8 mouse cellular contexts compared by ENCODE assay signal in genomic region chrX:94233936-94234531, GRCm38 (mm10). TPM values are rescaled to one million over a fixed set of nuclear protein-coding genes. Genes with fewer than 3 reads are reported as not detected.
DNase-seq lines count a peak whose midpoint lies in the region; ATAC-seq lines count a peak whose summit lies in the region.

No protein-coding gene starts in this region.

- H3K27me3 ChIP-seq in neural tube, embryonic 11.5 days (ENCODE audit: control insufficient read depth, insufficient read depth, low read length): peaks cover 20% of the 10 kb centered on the region
- peaks cover 69% of the 10 kb centered on the region for H3K27me3 ChIP-seq in embryonic facial prominence, embryonic 13.5 days
- H3K27me3 ChIP-seq in neural tube, embryonic 12.5 days (replicated peaks): peaks cover 22% of the 10 kb centered on the region

- peak overlapping the region; percentile 83 for H3K27ac ChIP-seq in neural tube, embryonic 11.5 days (ENCODE audit: low read depth, low read length)
- H3K27ac ChIP-seq in embryonic facial prominence, embryonic 13.5 days: peak overlapping the region; percentile 85
- H3K27ac ChIP-seq in neural tube, embryonic 12.5 days: peak overlapping the region; percentile 53; the same call in 1 of the 2 replicates

- peak overlapping the region; percentile 33 for H3K4me2 ChIP-seq in neural tube, embryonic 11.5 days (ENCODE audit: low read depth)
- peak overlapping the region; percentile 57 for H3K4me2 ChIP-seq in embryonic facial prominence, embryonic 13.5 days
- H3K4me2 ChIP-seq in neural tube, embryonic 12.5 days (replicated peaks): peak overlapping the region; percentile 57

- 18% methylated on average over 24 of the region's 25 CpGs for WGBS in neural tube, embryonic 11.5 days
- 18% methylated on average over 25 of the region's 25 CpGs for WGBS in embryonic facial prominence, embryonic 13.5 days
- WGBS in large intestine, adult 2 months: 10% methylated on average over 25 of the region's 25 CpGs
- WGBS in neural tube, embryonic 12.5 days: 11% methylated on average over 25 of the region's 25 CpGs

- H3K36me3 ChIP-seq in neural tube, embryonic 11.5 days (ENCODE audit: control insufficient read depth, insufficient read depth, low read length): no peaks in the 10 kb centered on the region
- no peaks in the 10 kb centered on the region for H3K36me3 ChIP-seq in embryonic facial prominence, embryonic 13.5 days
- no peaks in the 10 kb centered on the region for H3K36me3 ChIP-seq in neural tube, embryonic 12.5 days

- peak overlapping the region; percentile 73 for H3K9ac ChIP-seq in neural tube, embryonic 11.5 days (ENCODE audit: low read length)
- H3K9ac ChIP-seq in embryonic facial prominence, embryonic 13.5 days: peak overlapping the region; percentile 82
- H3K9ac ChIP-seq in neural tube, embryonic 12.5 days: peak overlapping the region; percentile 66

- no peaks in the 10 kb centered on the region for H3K4me1 ChIP-seq in neural tube, embryonic 11.5 days (ENCODE audit: control insufficient read depth, insufficient read depth, low read length)
- no peaks in the 10 kb centered on the region for H3K4me1 ChIP-seq in embryonic facial prominence, embryonic 13.5 days
- H3K4me1 ChIP-seq in neural tube, embryonic 12.5 days: no peaks in the 10 kb centered on the region

- no peak for DNase-seq in neural tube, embryonic 11.5 days (ENCODE audit: low spot score)
- DNase-seq in neural tube, embryonic 10.5 days (ENCODE audit: extremely low spot score, low spot score): no peak
- DNase-seq in large intestine, adult 2 months (ENCODE audit: low read depth, low spot score): peak; percentile 13
- no peak for DNase-seq in spleen, postnatal 10 days (ENCODE audit: low spot score in 2 of 2)
- no peak for DNase-seq in spleen, adult 18-20 months
- DNase-seq in layer of hippocampus, postnatal 10 days (ENCODE audit: low spot score in 2 of 2): no peak

- no peak for ATAC-seq in neural tube, embryonic 11.5 days (ENCODE audit: insufficient read depth, low FRiP score, low TSS enrichment)
- no peak for ATAC-seq in embryonic facial prominence, embryonic 13.5 days (ENCODE audit: insufficient number of reproducible peaks, insufficient read depth, low FRiP score, low TSS enrichment, low read depth)
- ATAC-seq in neural tube, embryonic 12.5 days (ENCODE audit: low FRiP score, low read depth): no peak

- H3K4me3 ChIP-seq in neural tube, embryonic 11.5 days (ENCODE audit: low read depth, low read length): peak overlapping the region; percentile 59
- H3K4me3 ChIP-seq in embryonic facial prominence, embryonic 13.5 days: peak overlapping the region; percentile 60
- H3K4me3 ChIP-seq in neural tube, embryonic 12.5 days: peak overlapping the region; percentile 56

- no peaks in the 10 kb centered on the region for H3K9me3 ChIP-seq in neural tube, embryonic 11.5 days (ENCODE audit: control insufficient read depth, low read length)
- no peaks in the 10 kb centered on the region for H3K9me3 ChIP-seq in embryonic facial prominence, embryonic 13.5 days
- no peaks in the 10 kb centered on the region for H3K9me3 ChIP-seq in neural tube, embryonic 12.5 days

RNA-seq across cellular contexts. Expression of gene Klhl15, which starts 0.4 kb away (rescaled TPM):
- polyA plus RNA-seq in neural tube, embryonic 11.5 days (2014; fragmentation: Nextera tagmentation; extraction: Ambion mirVana): 11.1 and 11.4 TPM in 2 replicates
- 8.4 and 10.9 TPM in 2 replicates for polyA plus RNA-seq in embryonic facial prominence, embryonic 13.5 days (2015; fragmentation: Nextera tagmentation; extraction: Ambion mirVana)
- 3.1 and 5.9 TPM in 2 replicates for polyA plus RNA-seq in large intestine, adult 2 months (2012; rRNA removed)
- 10.0 and 10.8 TPM in 2 replicates for polyA plus RNA-seq in neural tube, embryonic 12.5 days (2016; fragmentation: Nextera tagmentation; extraction: Ambion mirVana)
- total RNA-seq in layer of hippocampus, postnatal 10 days (2021): 10 to 100 TPM; 23.8 to 24.5 TPM

RNA-seq across cellular contexts. Expression of gene Eif2s3x, which starts 21.4 kb away (rescaled TPM):
- 127 and 132 TPM in 2 replicates for polyA plus RNA-seq in neural tube, embryonic 11.5 days (2014; fragmentation: Nextera tagmentation; extraction: Ambion mirVana)
- 81.1 and 82.7 TPM in 2 replicates for polyA plus RNA-seq in embryonic facial prominence, embryonic 13.5 days (2015; fragmentation: Nextera tagmentation; extraction: Ambion mirVana)
- polyA plus RNA-seq in large intestine, adult 2 months (2012; rRNA removed): 41.5 and 52.1 TPM in 2 replicates
- 103 and 104 TPM in 2 replicates for polyA plus RNA-seq in neural tube, embryonic 12.5 days (2016; fragmentation: Nextera tagmentation; extraction: Ambion mirVana)
- 100 to 1,000 TPM; 124 to 175 TPM for total RNA-seq in layer of hippocampus, postnatal 10 days (2021)
